Mouse (Mus musculus): Measurements from ENCODE around the gene Cyp3a41a. TPM values are rescaled to one million over a fixed set of nuclear protein-coding genes. Genes with fewer than 3 reads are reported as not detected.

Gene Cyp3a41a
- total RNA-seq (2023) = not detected

GRCm38 (mm10) chr5:145720036-145720435 is at the start of gene Cyp3a41a:
Gene Cyp3a41a (minus strand): TSS chr5:145720136.

Other genes starting within 250 kb of the Cyp3a41a start
- not detected for gene Cyp3a41b, start 135.4 kb downstream of the Cyp3a41a start, total RNA-seq (2023)
- not detected for gene Cyp3a44, start 85.7 kb upstream of the Cyp3a41a start, total RNA-seq (2023)
- gene Cyp3a11, start 159.8 kb upstream of the Cyp3a41a start, total RNA-seq (2023) = not detected